Mouse (Mus musculus) kidney, adult 2 months (tissue): ENCODE data around the gene Tspear.

Source experiments
- CTCF ChIP-seq: fragments of 200-500 bp; conservative IDR thresholded peaks from 2 replicates; pipeline ENCODE4 v1.5.1; 2011; ENCODE audit warnings: low read depth, mild to moderate bottlenecking, control low read depth, low read length, moderate library complexity, mixed read lengths; ENCODE audit not compliant: insufficient read depth, insufficient read length
- POLR2A ChIP-seq: fragments of 200-500 bp; IDR thresholded peaks from one replicate; pipeline ENCODE4 v1.6.1; 2011; ENCODE audit warnings: low read depth, low read length, control low read depth

DNA sequence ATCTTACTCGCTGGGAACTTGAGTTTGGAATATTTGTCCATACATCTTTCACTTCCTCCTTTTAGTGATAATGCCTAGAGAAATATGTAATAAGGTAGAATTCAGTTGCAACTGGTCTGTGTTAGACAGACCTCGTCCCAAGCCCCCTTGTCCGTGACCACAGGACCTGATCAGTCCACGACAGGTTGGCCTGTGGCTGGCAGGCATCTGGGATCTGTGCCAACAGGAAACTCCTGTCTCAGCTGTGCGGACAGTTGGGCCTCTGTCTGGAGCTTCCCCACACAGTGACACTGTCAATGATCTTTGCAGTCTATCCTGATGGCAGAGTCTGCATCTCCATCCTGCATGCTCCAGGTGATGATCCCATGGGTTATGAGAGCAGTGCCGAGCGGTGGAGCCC is 43.2 kb upstream of the Tspear start:
- TF ChIP-seq CTCF (no peak), POLR2A (no peak)
